In genomic region chr6:146724581-146725383, GRCm38 (mm10) we compare ENCODE assay signal across 8 mouse cellular contexts. TPM values are rescaled to one million over a fixed set of nuclear protein-coding genes. Genes with fewer than 3 reads are reported as not detected.
DNase-seq lines count a peak whose midpoint lies in the region; ATAC-seq and TF ChIP-seq lines count a peak whose summit lies in the region.

TSS of gene Stk38l (plus strand) at chr6:146724995.

- peak within 1 kb of the TSS; percentile 94 for H3K27ac ChIP-seq in heart, embryonic 13.5 days (replicated peaks)
- H3K27ac ChIP-seq in liver, embryonic 12.5 days, result peak within 1 kb of the TSS; percentile 82
- H3K27ac ChIP-seq in stomach, embryonic 15.5 days, result peak within 1 kb of the TSS; percentile 86

- 1% methylated on average over 87 of the region's 87 CpGs for WGBS in heart, embryonic 13.5 days
- 1% methylated on average over 86 of the region's 87 CpGs for WGBS in liver, embryonic 12.5 days (ENCODE audit: insufficient replicate concordance)
- 2% methylated on average over 58 of the region's 87 CpGs for WGBS in stomach, embryonic 15.5 days

- peak; percentile 58 for TF ChIP-seq CTCF in C2C12 (IDR thresholded peaks at IDR 0.05; ENCODE audit: control insufficient read depth, insufficient read depth, insufficient read length)
- TF ChIP-seq CTCF in brain, embryonic 14.5 days (IDR thresholded peaks at IDR 0.05; ENCODE audit: borderline replicate concordance, extremely low read depth, insufficient read depth, insufficient read length), result no peak

- TF ChIP-seq POLR2A in brain, embryonic 14.5 days (IDR thresholded peaks at IDR 0.05; ENCODE audit: borderline replicate concordance, extremely low read depth, insufficient read depth, insufficient read length, poor library complexity, severe bottlenecking), result peak; percentile 95

- no peaks in the 10 kb centered on the region for H3K36me3 ChIP-seq in C2C12 (ENCODE audit: control insufficient read depth, insufficient read depth)
- H3K36me3 ChIP-seq in erythroblast, embryonic 14.5 days (ENCODE audit: control insufficient read depth), result no peaks in the 10 kb centered on the region; the same call in 1 of the 2 replicates
- peaks cover 7% of the 10 kb centered on the region for H3K36me3 ChIP-seq in heart, embryonic 13.5 days
- H3K36me3 ChIP-seq in liver, embryonic 12.5 days, result no peaks in the 10 kb centered on the region
- H3K36me3 ChIP-seq in stomach, embryonic 15.5 days, result no peaks in the 10 kb centered on the region

- H3K9ac ChIP-seq in heart, embryonic 13.5 days, result peak within 1 kb of the TSS; percentile 96
- peak within 1 kb of the TSS; percentile 92 for H3K9ac ChIP-seq in liver, embryonic 12.5 days
- peak within 1 kb of the TSS; percentile 85 for H3K9ac ChIP-seq in stomach, embryonic 15.5 days

- no peaks in the 10 kb centered on the region for H3K79me2 ChIP-seq in C2C12 (ENCODE audit: control insufficient read depth, insufficient read depth)

- peaks cover 15% of the 10 kb centered on the region for H3K4me1 ChIP-seq in erythroblast, embryonic 14.5 days (ENCODE audit: control insufficient read depth)
- H3K4me1 ChIP-seq in heart, embryonic 13.5 days, result peaks cover 36% of the 10 kb centered on the region
- H3K4me1 ChIP-seq in liver, embryonic 12.5 days, result peaks cover 13% of the 10 kb centered on the region
- no peaks in the 10 kb centered on the region for H3K4me1 ChIP-seq in stomach, embryonic 15.5 days

- no peaks in the 10 kb centered on the region for H3K79me3 ChIP-seq in C2C12 (ENCODE audit: low read depth)

- peak within 1 kb of the TSS; percentile 77 for H3K4me2 ChIP-seq in heart, embryonic 13.5 days
- H3K4me2 ChIP-seq in liver, embryonic 12.5 days, result peak within 1 kb of the TSS; percentile 94
- H3K4me2 ChIP-seq in stomach, embryonic 15.5 days, result peak within 1 kb of the TSS; percentile 70

- peak within 1 kb of the TSS; percentile 49 for H3K4me3 ChIP-seq in C2C12 (ENCODE audit: insufficient read depth, poor library complexity, severe bottlenecking)
- H3K4me3 ChIP-seq in erythroblast, embryonic 14.5 days (replicated peaks), result peak within 1 kb of the TSS; percentile 92
- H3K4me3 ChIP-seq in heart, embryonic 13.5 days, result peak within 1 kb of the TSS; percentile 85
- peak within 1 kb of the TSS; percentile 79 for H3K4me3 ChIP-seq in liver, embryonic 12.5 days
- peak within 1 kb of the TSS; percentile 89 for H3K4me3 ChIP-seq in stomach, embryonic 15.5 days (replicated peaks)

- no peaks in the 10 kb centered on the region for H3K27me3 ChIP-seq in C2C12 (ENCODE audit: control insufficient read depth, insufficient read depth, insufficient read length)
- H3K27me3 ChIP-seq in erythroblast, embryonic 14.5 days (ENCODE audit: control insufficient read depth), result peaks cover 6% of the 10 kb centered on the region
- no peaks in the 10 kb centered on the region for H3K27me3 ChIP-seq in heart, embryonic 13.5 days (replicated peaks)
- H3K27me3 ChIP-seq in liver, embryonic 12.5 days (replicated peaks), result no peaks in the 10 kb centered on the region
- no peaks in the 10 kb centered on the region for H3K27me3 ChIP-seq in stomach, embryonic 15.5 days (replicated peaks)

- peak within 1 kb of the TSS; percentile 95 for H3ac ChIP-seq in C2C12 (ENCODE audit: control insufficient read depth, insufficient read length, low read depth)

- peak; percentile 99 for ATAC-seq in heart, embryonic 13.5 days (ENCODE audit: extremely low read depth, insufficient number of reproducible peaks, low FRiP score, low TSS enrichment)
- peak; percentile 97 for ATAC-seq in liver, embryonic 12.5 days
- ATAC-seq in stomach, embryonic 15.5 days (ENCODE audit: insufficient read depth, low FRiP score, low read depth), result peak; percentile 96

- no peaks in the 10 kb centered on the region for H3K9me3 ChIP-seq in erythroblast, embryonic 14.5 days (ENCODE audit: control insufficient read depth, low read length)
- H3K9me3 ChIP-seq in heart, embryonic 13.5 days, result no peaks in the 10 kb centered on the region
- no peaks in the 10 kb centered on the region for H3K9me3 ChIP-seq in liver, embryonic 12.5 days (replicated peaks)
- no peaks in the 10 kb centered on the region for H3K9me3 ChIP-seq in stomach, embryonic 15.5 days

- peak; percentile 98 for DNase-seq in brain, embryonic 14.5 days (ENCODE audit: low read depth)
- DNase-seq in kidney, postnatal 10 days, result peak; percentile 97
- DNase-seq in natural killer cell, adult 2 months (ENCODE audit: low spot score in 2 of 2), result peak; percentile 92 to 95

TF ChIP-seq in C2C12, 6 proteins besides CTCF, POLR2A, EP300 and RAD21:
- no peak for TF ChIP-seq MYOD1 (IDR thresholded peaks at IDR 0.05; ENCODE audit: control insufficient read depth, insufficient read length, low read depth)
- TF ChIP-seq USF1 (IDR thresholded peaks at IDR 0.05; ENCODE audit: low read depth), result no peak
- TF ChIP-seq FOSL1 (IDR thresholded peaks at IDR 0.05; ENCODE audit: insufficient read depth, low read length, poor library complexity, severe bottlenecking), result no peak
- no peak for TF ChIP-seq MAX (IDR thresholded peaks at IDR 0.05)
- TF ChIP-seq MYOG (IDR thresholded peaks at IDR 0.05; ENCODE audit: control insufficient read depth, extremely low read depth, insufficient read length), result no peak
- no peak for TF ChIP-seq CEBPB (IDR thresholded peaks at IDR 0.05; ENCODE audit: low read depth)

RNA-seq across cellular contexts. Expression of gene Stk38l, which starts in this region (rescaled TPM):
- 3.0 TPM for polyA plus RNA-seq in C2C12 (2012; fragmentation: generic; extraction: Trizol)
- polyA plus RNA-seq in brain, embryonic 14.5 days (2012; rRNA removed), result 6.4 and 7.8 TPM in 2 replicates
- 0.07 and 0.09 TPM in 2 replicates for polyA plus RNA-seq in erythroblast, embryonic 14.5 days (2012)
- 37.9 and 41.4 TPM in 2 replicates for polyA plus RNA-seq in heart, embryonic 13.5 days (2015; fragmentation: Nextera tagmentation; extraction: Ambion mirVana)
- 6.7 and 6.8 TPM in 2 replicates for polyA plus RNA-seq in liver, embryonic 12.5 days (2016; fragmentation: Nextera tagmentation; extraction: Ambion mirVana)
- 20.6 and 21.3 TPM in 2 replicates for polyA plus RNA-seq in stomach, embryonic 15.5 days (2015; fragmentation: Nextera tagmentation; extraction: Ambion mirVana)

Comparison
In these comparisons a context has a peak if more than half of its experiments do, and no peak if none do; other contexts are left out.
1. Peak in every context shown above with its lines: DNase-seq, ATAC-seq, H3K4me3 ChIP-seq and H3K27ac ChIP-seq.